Mouse (Mus musculus) Muller cell, postnatal 12 days (primary cell): ENCODE measurements around the gene Fam160a1.

ENCODE experiments used
- DNase-seq: peaks from one replicate; pipeline ENCODE4 v3.0.0-alpha.2; 2015; ENCODE audit errors: inconsistent ontology term

Fam160a1 gene

GRCm38 (mm10) chr3:85681136-85681535 lies 136.0 kb downstream of the Fam160a1 start:
- DNase-seq: no peak

GRCm38 (mm10) chr3:85679960-85680359 lies 137.1 kb downstream of the Fam160a1 start:
- no peak for DNase-seq

- DNase-seq: no peak
Observed at GRCm38 (mm10) chr3:85679312-85679933, 137.7 kb downstream of the Fam160a1 start.

GRCm38 (mm10) chr3:85677952-85678351 lies 139.1 kb downstream of the Fam160a1 start:
- DNase-seq: no peak

GRCm38 (mm10) chr3:85677133-85677532 lies 140.0 kb downstream of the Fam160a1 start:
- DNase-seq: no peak

- no peak for DNase-seq
Observed at GRCm38 (mm10) chr3:85669844-85670243, 147.2 kb downstream of the Fam160a1 start.

- no peak for DNase-seq
Observed at GRCm38 (mm10) chr3:85667683-85668082, 149.4 kb downstream of the Fam160a1 start.

GRCm38 (mm10) chr3:85666736-85667135 lies 150.4 kb downstream of the Fam160a1 start:
- no peak for DNase-seq

- no peak for DNase-seq
Observed at GRCm38 (mm10) chr3:85666166-85666565, 150.9 kb downstream of the Fam160a1 start.

GRCm38 (mm10) chr3:85664591-85665171 lies 152.4 kb downstream of the Fam160a1 start:
- DNase-seq: no peak

GRCm38 (mm10) chr3:85663826-85664225 lies 153.3 kb downstream of the Fam160a1 start:
- DNase-seq: no peak

- no peak for DNase-seq
Observed at GRCm38 (mm10) chr3:85661926-85662813, 154.9 kb downstream of the Fam160a1 start.

GRCm38 (mm10) chr3:85659681-85660080 lies 157.4 kb downstream of the Fam160a1 start:
- no peak for DNase-seq

GRCm38 (mm10) chr3:85655538-85655937 lies 161.6 kb downstream of the Fam160a1 start:
- no peak for DNase-seq

GRCm38 (mm10) chr3:85652727-85653665 lies 164.1 kb downstream of the Fam160a1 start:
- no peak for DNase-seq

- DNase-seq: no peak
Observed at GRCm38 (mm10) chr3:85649176-85649575, 167.9 kb downstream of the Fam160a1 start.

- DNase-seq: no peak
Observed at GRCm38 (mm10) chr3:85645517-85646004, 171.5 kb downstream of the Fam160a1 start.

GRCm38 (mm10) chr3:85644814-85645213 lies 172.3 kb downstream of the Fam160a1 start:
- DNase-seq: no peak

- DNase-seq: no peak
Observed at GRCm38 (mm10) chr3:85641751-85642150, 175.3 kb downstream of the Fam160a1 start.

- no peak for DNase-seq
Observed at GRCm38 (mm10) chr3:85636716-85637447, 180.2 kb downstream of the Fam160a1 start.

- DNase-seq: no peak
Observed at GRCm38 (mm10) chr3:85635591-85635990, 181.5 kb downstream of the Fam160a1 start.
